Mouse (Mus musculus) cerebellum, adult 11 months (tissue): ENCODE measurements around the gene Rtca.

ENCODE experiments used
- DNase-seq: peaks from one replicate; pipeline ENCODE4 v3.0.0; 2022

Gene Rtca

GRCm38 (mm10) chr3:116474602-116475001 lies 33.4 kb downstream of the Rtca start:
- DNase-seq: no peak

DNA sequence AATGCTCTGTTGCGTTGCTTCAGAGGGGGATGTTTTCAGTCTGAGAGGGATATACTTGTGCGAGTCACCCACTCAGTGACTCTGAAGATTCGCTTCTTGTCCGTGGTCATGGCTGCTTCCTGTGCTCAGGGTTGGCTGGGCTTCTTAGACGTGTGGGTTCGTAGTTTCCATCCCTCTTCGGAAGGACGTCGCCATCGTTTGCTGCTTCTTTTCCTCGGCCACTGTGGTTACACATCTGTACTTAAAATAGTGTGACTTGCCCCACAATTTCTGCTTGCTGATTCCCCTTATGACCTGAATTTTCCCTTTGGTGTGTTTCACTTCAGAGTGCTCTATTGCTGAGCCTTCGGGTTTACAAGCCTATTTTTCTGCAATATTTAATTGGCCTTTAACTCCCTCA lies 42.3 kb downstream of the Rtca start:
- no peak for DNase-seq

GRCm38 (mm10) chr3:116464318-116464717 lies 43.7 kb downstream of the Rtca start:
- DNase-seq: no peak

DNA sequence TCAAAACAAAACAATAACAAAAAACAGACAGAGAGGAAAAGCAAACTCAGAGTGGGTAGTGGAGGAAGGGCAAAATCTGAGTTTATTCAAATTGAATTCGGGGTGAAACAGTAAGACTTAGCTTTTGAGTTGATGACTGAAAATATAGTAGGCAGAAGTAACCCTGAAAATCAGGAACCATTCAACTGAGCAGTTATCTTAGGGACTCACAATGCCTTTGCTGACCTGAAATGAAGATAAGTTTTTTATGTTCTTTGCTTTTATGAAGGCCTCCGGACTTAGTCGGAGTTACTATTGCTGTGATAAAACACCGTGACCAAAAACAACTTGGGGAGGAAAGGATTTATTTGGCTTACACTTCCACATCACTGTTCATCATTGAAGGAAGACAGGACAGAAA lies 47.0 kb downstream of the Rtca start:
- no peak for DNase-seq

- no peak for DNase-seq
These were observed 53.5 kb downstream of the Rtca start for GRCm38 (mm10) chr3:116454529-116454928.

- DNase-seq: no peak
These were observed 57.3 kb downstream of the Rtca start for GRCm38 (mm10) chr3:116450741-116451140.

DNA sequence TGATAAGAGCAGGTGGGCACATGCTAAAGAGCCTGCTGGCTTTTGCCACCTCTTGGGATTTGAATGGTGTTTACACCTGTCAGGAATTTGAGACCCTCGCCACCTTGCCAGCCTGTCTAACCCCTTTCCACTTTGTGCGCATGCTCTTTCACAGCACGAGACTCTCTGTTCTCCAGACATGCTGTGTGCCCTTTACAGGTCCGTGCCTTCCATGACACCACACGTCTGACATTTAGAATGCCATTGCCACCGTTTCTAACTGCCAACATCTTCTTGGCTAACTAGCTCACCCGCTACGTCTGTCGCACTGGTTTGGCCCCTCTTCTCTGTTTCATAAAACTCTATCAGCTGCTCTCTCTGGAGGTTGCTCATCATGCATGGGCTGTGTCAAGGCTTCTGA lies 63.7 kb downstream of the Rtca start:
- DNase-seq: no peak

GRCm38 (mm10) chr3:116442788-116443187 lies 65.2 kb downstream of the Rtca start:
- DNase-seq: no peak

DNA sequence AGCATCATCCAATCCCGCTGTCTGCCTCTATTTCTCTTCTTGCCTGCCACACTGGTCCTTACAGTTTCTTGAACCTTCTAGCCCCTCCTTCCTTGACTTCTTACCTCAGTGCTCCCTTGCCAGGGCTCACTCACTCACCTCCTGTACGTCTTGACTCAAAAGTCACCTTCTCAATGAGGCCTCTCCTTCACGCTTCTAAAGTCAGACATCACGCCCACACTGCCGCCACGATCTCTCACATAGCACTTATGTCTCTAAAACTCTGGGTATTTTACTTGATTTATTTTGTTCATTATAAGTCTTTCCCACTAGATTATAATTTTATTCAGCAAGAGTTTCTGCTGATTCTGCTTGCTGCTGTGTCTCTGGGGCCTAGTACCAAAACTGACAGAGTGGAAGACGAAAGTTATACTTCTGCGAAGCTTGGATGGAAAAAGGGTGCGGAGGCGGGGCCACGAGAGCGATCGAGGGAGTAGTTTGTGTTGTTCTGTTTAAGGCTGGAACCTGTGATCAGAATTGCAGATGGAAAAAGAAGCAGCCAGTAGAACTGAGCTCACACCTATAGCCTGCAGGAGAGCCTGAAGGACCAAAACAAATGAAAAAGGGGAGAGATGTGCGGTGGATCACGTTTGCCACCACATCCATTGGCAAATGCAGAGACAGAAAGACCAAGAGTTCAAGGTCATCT lies 66.3 kb downstream of the Rtca start:
- no peak for DNase-seq

GRCm38 (mm10) chr3:116440066-116440997 lies 67.7 kb downstream of the Rtca start:
- DNase-seq: no peak
